Mouse (Mus musculus) C2C12 (cell line): Measurements from ENCODE around the gene Rab5c. TPM values are rescaled to one million over a fixed set of nuclear protein-coding genes. Genes with fewer than 3 reads are reported as not detected.

ENCODE experiments used
- H3K27me3 ChIP-seq: one replicate; pipeline ENCODE4 v1.6.1; 2011; ENCODE audit not compliant: control insufficient read depth, insufficient read depth, insufficient read length
- H3K36me3 ChIP-seq: one replicate; pipeline ENCODE4 v1.6.1; 2011; ENCODE audit not compliant: control insufficient read depth, insufficient read depth
- H3K4me3 ChIP-seq: one replicate; pipeline ENCODE4 v1.5.1; 2011; ENCODE audit warnings: mild to moderate bottlenecking, control low read depth; ENCODE audit not compliant: poor library complexity, insufficient read depth, severe bottlenecking
- H3K79me2 ChIP-seq: one replicate; pipeline ENCODE4 v1.6.1; 2011; ENCODE audit not compliant: control insufficient read depth, insufficient read depth
- H3K79me3 ChIP-seq: one replicate; pipeline ENCODE4 v1.6.1; 2011; ENCODE audit warnings: low read depth, control low read depth
- H3ac ChIP-seq: one replicate; pipeline ENCODE3; 2011; ENCODE audit warnings: low read depth; ENCODE audit not compliant: control insufficient read depth, insufficient read length
- CEBPB ChIP-seq: IDR thresholded peaks from one replicate; pipeline ENCODE4 v1.6.1; 2011; ENCODE audit warnings: low read depth, mild to moderate bottlenecking, control low read depth, moderate library complexity
- CTCF ChIP-seq: IDR thresholded peaks from one replicate; pipeline ENCODE4 v1.5.1; 2011; ENCODE audit not compliant: control insufficient read depth, insufficient read depth, insufficient read length
- FOSL1 ChIP-seq: IDR thresholded peaks from one replicate; pipeline ENCODE4 v1.8.0; 2011; ENCODE audit warnings: mild to moderate bottlenecking, low read length; ENCODE audit not compliant: poor library complexity, insufficient read depth, severe bottlenecking
- MAX ChIP-seq: IDR thresholded peaks from one replicate; pipeline ENCODE4 v1.6.1; 2011; ENCODE audit warnings: mild to moderate bottlenecking, control low read depth
- MYOD1 ChIP-seq: IDR thresholded peaks from one replicate; pipeline ENCODE4 v1.6.1; 2011; ENCODE audit warnings: low read depth; ENCODE audit not compliant: control insufficient read depth, insufficient read length
- MYOG ChIP-seq: IDR thresholded peaks from one replicate; pipeline ENCODE4 v1.6.1; 2011; ENCODE audit not compliant: control insufficient read depth, insufficient read length; ENCODE audit errors: extremely low read depth
- USF1 ChIP-seq: IDR thresholded peaks from one replicate; pipeline ENCODE4 v1.6.1; 2011; ENCODE audit warnings: low read depth, mild to moderate bottlenecking, control low read depth, moderate library complexity
- polyA plus RNA-seq: library from polyadenylated mRNA; unstranded; fragments of >200 nt; fragmentation: generic; extraction: Trizol; gene quantifications from one replicate; pipeline ENCODE4 v1.2.1, GENCODE M21; 2012; ENCODE audit warnings: missing spikeins

Gene Rab5c
- polyA plus RNA-seq, 1 experiment = 136 TPM

GRCm38 (mm10) chr11:100735134-100735865 lies 2.7 kb downstream of the Rab5c start:
- H3ac ChIP-seq = no peak overlapping the region
- peaks cover 70% of the 10 kb centered on the region for H3K79me3 ChIP-seq
- peaks cover 78% of the 10 kb centered on the region for H3K79me2 ChIP-seq
- H3K27me3 ChIP-seq = no peaks in the 10 kb centered on the region
- no peak overlapping the region for H3K4me3 ChIP-seq
- peaks cover 21% of the 10 kb centered on the region for H3K36me3 ChIP-seq
- TF ChIP-seq MAX = no peak
- no peak for TF ChIP-seq USF1
- TF ChIP-seq CEBPB = no peak
- TF ChIP-seq MYOG = no peak
- no peak for TF ChIP-seq FOSL1
- no peak for TF ChIP-seq CTCF
- no peak for TF ChIP-seq MYOD1

DNA sequence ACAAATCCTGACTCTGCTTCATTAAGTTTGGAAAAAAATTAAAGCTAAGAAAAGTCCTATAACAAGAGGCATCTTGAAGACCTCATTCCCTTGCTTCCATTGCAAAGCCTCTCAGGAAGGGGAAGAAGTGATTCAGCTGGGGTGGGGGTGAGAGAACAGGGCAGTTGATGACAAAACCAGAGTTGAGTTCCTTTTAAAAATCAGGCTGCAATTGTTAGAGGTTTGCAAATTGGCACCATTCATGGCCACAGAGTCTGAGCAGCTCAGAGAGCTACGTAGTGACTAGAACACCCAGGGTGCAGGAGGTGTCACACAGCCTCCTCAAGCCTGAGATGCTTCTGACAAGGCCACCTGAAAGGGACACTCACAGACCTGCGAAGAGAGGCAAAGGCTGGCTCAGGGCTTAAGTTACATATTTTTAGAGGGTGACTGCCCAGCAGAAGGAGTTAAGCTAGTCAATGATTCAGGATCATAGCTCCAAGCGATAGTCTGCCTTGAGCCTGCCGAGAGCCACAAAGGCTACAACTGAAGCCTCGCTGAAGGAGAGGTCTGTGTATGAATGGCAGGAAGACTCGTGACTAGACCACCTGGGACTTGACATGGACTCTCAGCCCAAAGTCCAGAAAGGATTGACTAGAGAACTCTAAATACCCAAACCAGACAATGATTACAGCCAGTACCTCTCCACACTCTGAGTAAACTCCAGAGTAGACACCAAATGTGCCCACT lies 7.4 kb downstream of the Rab5c start:
- Histone ChIP-seq H3K79me3 (peaks cover 72% of the 10 kb centered on the region), H3K36me3 (peaks cover 44% of the 10 kb centered on the region), H3K27me3 (no peaks in the 10 kb centered on the region), H3ac (no peak overlapping the region), H3K4me3 (no peak overlapping the region), H3K79me2 (peaks cover 100% of the 10 kb centered on the region)
- TF ChIP-seq USF1 (no peak), CEBPB (no peak), CTCF (no peak), FOSL1 (no peak), MYOD1 (no peak), MYOG (no peak), MAX (no peak)

DNA sequence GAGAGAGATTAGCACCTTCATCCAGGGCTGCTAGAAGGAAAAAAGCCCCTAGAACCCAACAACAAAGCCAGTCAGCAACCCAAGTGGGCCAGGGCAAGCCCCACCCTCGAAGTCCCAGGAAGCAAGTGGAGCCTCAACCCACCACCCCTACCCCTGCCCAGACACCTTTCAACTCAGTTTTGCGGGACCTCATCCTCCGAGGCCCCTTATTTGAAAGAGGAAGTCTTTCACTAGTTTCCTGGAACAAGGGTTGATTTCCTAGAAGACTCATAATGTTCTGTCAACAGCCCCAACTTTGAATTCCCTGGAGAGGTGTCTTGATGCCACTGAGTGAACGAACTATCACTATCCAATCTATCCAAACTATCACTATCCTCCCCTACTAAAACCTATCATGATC lies 8.0 kb downstream of the Rab5c start:
- TF ChIP-seq CEBPB = no peak
- no peak for TF ChIP-seq MYOD1
- TF ChIP-seq CTCF = no peak
- no peak for TF ChIP-seq FOSL1
- no peak for TF ChIP-seq MAX
- Histone ChIP-seq H3K79me3 (peaks cover 70% of the 10 kb centered on the region), H3K27me3 (no peaks in the 10 kb centered on the region), H3K36me3 (peaks cover 42% of the 10 kb centered on the region), H3K4me3 (no peak overlapping the region), H3ac (no peak overlapping the region), H3K79me2 (peaks cover 100% of the 10 kb centered on the region)

- Histone ChIP-seq H3K79me2 (peaks cover 100% of the 10 kb centered on the region), H3K27me3 (no peaks in the 10 kb centered on the region), H3ac (no peak overlapping the region), H3K4me3 (no peak overlapping the region), H3K36me3 (peaks cover 41% of the 10 kb centered on the region), H3K79me3 (peaks cover 66% of the 10 kb centered on the region)
- TF ChIP-seq MYOD1 (no peak), MAX (no peak), CEBPB (no peak), FOSL1 (no peak), MYOG (no peak), USF1 (no peak), CTCF (no peak)
Observed at GRCm38 (mm10) chr11:100728601-100729000, 9.4 kb downstream of the Rab5c start.

GRCm38 (mm10) chr11:100727201-100727600 lies 10.8 kb downstream of the Rab5c start:
- peaks cover 32% of the 10 kb centered on the region for H3K36me3 ChIP-seq
- H3K4me3 ChIP-seq = no peak overlapping the region
- TF ChIP-seq USF1 = no peak
- no peak for TF ChIP-seq MYOD1
- no peak for TF ChIP-seq MAX
- TF ChIP-seq FOSL1 = no peak
- no peak for TF ChIP-seq MYOG
- TF ChIP-seq CTCF = no peak
- no peak for TF ChIP-seq CEBPB
- H3K79me2 ChIP-seq = peaks cover 100% of the 10 kb centered on the region
- no peak overlapping the region for H3ac ChIP-seq
- no peaks in the 10 kb centered on the region for H3K27me3 ChIP-seq
- H3K79me3 ChIP-seq = peaks cover 65% of the 10 kb centered on the region
